Mouse (Mus musculus) lung, postnatal 0 days (tissue): Measurements from ENCODE around the gene Gm20662.

ENCODE experiments used
- CTCF ChIP-seq: IDR thresholded peaks from 2 replicates; pipeline ENCODE4 v1.5.1; 2016; ENCODE audit warnings: antibody characterized with exemption, mild to moderate bottlenecking
- EP300 ChIP-seq: IDR thresholded peaks from 2 replicates; pipeline ENCODE4 v1.6.1; 2016; ENCODE audit warnings: antibody characterized with exemption, mild to moderate bottlenecking, control low read depth

DNA sequence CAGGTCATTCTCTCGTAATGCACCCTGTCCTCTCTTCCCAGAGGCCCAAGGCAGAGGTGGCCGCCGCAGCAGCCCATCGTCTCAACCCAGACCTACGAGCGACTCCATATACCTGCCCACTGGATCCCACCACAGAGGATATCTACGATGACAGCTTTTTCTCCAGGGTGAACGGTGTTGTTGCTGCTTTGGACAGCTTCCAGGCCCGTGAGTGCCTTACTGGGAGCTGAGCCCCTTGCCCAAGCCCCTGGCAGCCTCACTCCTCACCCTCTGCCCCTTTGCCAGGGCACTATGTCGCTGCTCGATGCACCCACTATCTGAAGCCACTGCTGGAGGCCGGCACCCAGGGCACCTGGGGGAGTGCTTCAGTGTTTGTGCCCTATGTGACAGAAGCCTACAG lies 17.3 kb upstream of the Gm20662 start:
- TF ChIP-seq EP300: no peak
- no peak for TF ChIP-seq CTCF
